Mouse (Mus musculus) lung, postnatal 0 days (tissue): ENCODE measurements around the gene Lamc3.

ENCODE experiments used
- CTCF ChIP-seq: IDR thresholded peaks from 2 replicates; pipeline ENCODE4 v1.5.1; 2016; ENCODE audit warnings: antibody characterized with exemption, mild to moderate bottlenecking
- EP300 ChIP-seq: IDR thresholded peaks from 2 replicates; pipeline ENCODE4 v1.6.1; 2016; ENCODE audit warnings: antibody characterized with exemption, mild to moderate bottlenecking, control low read depth

GRCm38 (mm10) chr2:31891219-31891618, 4.1 kb downstream of the Lamc3 start:
- TF ChIP-seq CTCF (no peak), EP300 (no peak)
